Mouse (Mus musculus): ENCODE results near the gene Slc29a1. TPM values are rescaled to one million over a fixed set of nuclear protein-coding genes. Genes with fewer than 3 reads are reported as not detected.

The Slc29a1 gene
- total and polyA plus RNA-seq, 3 experiments = 58.4 to 88.0 (median 72.1) TPM

GRCm38 (mm10) chr17:45559732-45560525 lies 39.5 kb downstream of the Slc29a1 start:
- H3K4me1 ChIP-seq (ENCODE audit: control insufficient read depth in 1 of 2, insufficient read depth in 2 of 2) = peaks cover 24 to 34% of the 10 kb centered on the region in 2 experiments
- H3K36me3 ChIP-seq (replicated peaks in 1 of 2; ENCODE audit: control insufficient read depth in 1 of 2, insufficient read depth in 1 of 2, low read length in 1 of 2) = peaks cover 38 to 63% of the 10 kb centered on the region in 2 experiments
- H3K4me2 ChIP-seq (ENCODE audit: insufficient read depth, low read depth, poor library complexity, severe bottlenecking) = peak overlapping the region; percentile 80
- peak overlapping the region; percentile 99; the same call in 1 of the 2 replicates for H3K9ac ChIP-seq (ENCODE audit: insufficient read depth, low read depth)
- H3K27me3 ChIP-seq (replicated peaks) = no peaks in the 10 kb centered on the region
- H3K4me3 ChIP-seq (replicated peaks in 1 of 3; ENCODE audit: low read depth in 2 of 3, low read length in 2 of 3, poor library complexity in 1 of 3) = peak overlapping the region; percentile 41 to 100 (median 90)
- peaks cover 43% of the 10 kb centered on the region for H3K79me2 ChIP-seq (replicated peaks; ENCODE audit: control insufficient read depth, extremely low read depth, insufficient read depth, poor library complexity, severe bottlenecking)
- peak overlapping the region; percentile 90 for H3K27ac ChIP-seq (ENCODE audit: insufficient read depth, low read depth)
- in situ Hi-C loops (cut with MboI; ENCODE audit: low pct_ligation_motif_present, low pct_unique_long_range_greater_than_20kb, low sequenced_read_pairs) (loop anchor here (5.0 kb wide), 1 partner anchor 83 kb away; the partner anchor contains the start of gene Spats1), dilution Hi-C loops (cut with MboI; ENCODE audit: extremely low pct_ligation_motif_present, extremely low pct_unique_long_range_greater_than_20kb, low sequenced_read_pairs) (no loop called here)
- peak; percentile 73 for DNase-seq (ENCODE audit: extremely low read depth)
- H3K9me3 ChIP-seq (replicated peaks; ENCODE audit: low read length) = no peaks in the 10 kb centered on the region
- TF ChIP-seq IRF4 (IDR thresholded peaks at IDR 0.05; ENCODE audit: low read depth, low read length) = peak; percentile 81
- peak; percentile 82 for TF ChIP-seq SIN3A (IDR thresholded peaks at IDR 0.05; ENCODE audit: low read length)
- 0 out of 2 replicates have a peak, but pooled peaks have one; percentile 38 for TF ChIP-seq MYC (IDR thresholded peaks at IDR 0.05; ENCODE audit: low read depth, low read length)
- TF ChIP-seq ZC3H11A (IDR thresholded peaks at IDR 0.05; ENCODE audit: low read depth, low read length) = no peak
- peak; percentile 80 for TF ChIP-seq EP300 (IDR thresholded peaks at IDR 0.05; ENCODE audit: low read length)
- no peak; the same call in 1 of the 2 replicates for TF ChIP-seq ZMIZ1 (IDR thresholded peaks at IDR 0.05; ENCODE audit: low read depth, low read length)
- no peak for TF ChIP-seq CTCF (conservative IDR thresholded peaks at IDR 0.05 in 1 of 2, IDR thresholded peaks at IDR 0.05 in 1 of 2; ENCODE audit: low read depth in 2 of 2, low read length in 2 of 2)
- no peak for TF ChIP-seq HCFC1 (IDR thresholded peaks at IDR 0.05; ENCODE audit: low read depth, low read length)
- no peak for TF ChIP-seq USF1 (IDR thresholded peaks at IDR 0.05; ENCODE audit: low read depth, low read length)
- TF ChIP-seq JUN (IDR thresholded peaks at IDR 0.05; ENCODE audit: insufficient read depth, low read depth, low read length) = 0 out of 2 replicates have a peak, but pooled peaks have one; percentile 15
- no peak; the same call in 1 of the 2 replicates for TF ChIP-seq SMC3 (IDR thresholded peaks at IDR 0.05; ENCODE audit: low read depth, low read length)
- TF ChIP-seq ELF1 (IDR thresholded peaks at IDR 0.05; ENCODE audit: low read depth, low read length) = 0 out of 2 replicates have a peak, but pooled peaks have one; percentile 0
- peak; percentile 64; the same call in 1 of the 2 replicates for TF ChIP-seq TBP (conservative IDR thresholded peaks at IDR 0.05; ENCODE audit: low read depth, low read length)
- TF ChIP-seq MAFK (IDR thresholded peaks at IDR 0.05; ENCODE audit: insufficient replicate concordance, low read length) = 0 out of 2 replicates have a peak, but pooled peaks have one; percentile 7
- TF ChIP-seq KAT2A (IDR thresholded peaks at IDR 0.05; ENCODE audit: insufficient replicate concordance, low read length) = no peak
- TF ChIP-seq E2F4 (IDR thresholded peaks at IDR 0.05; ENCODE audit: insufficient replicate concordance, low read depth, low read length) = no peak
- no peak; the same call in 1 of the 2 replicates for TF ChIP-seq CHD2 (IDR thresholded peaks at IDR 0.05; ENCODE audit: low read length)
- TF ChIP-seq CHD1 (IDR thresholded peaks at IDR 0.05; ENCODE audit: low read depth, low read length) = no peak
- no peak for TF ChIP-seq ZNF384 (IDR thresholded peaks at IDR 0.05; ENCODE audit: low read depth, low read length)
- no peak for TF ChIP-seq MEF2A (IDR thresholded peaks at IDR 0.05; ENCODE audit: borderline replicate concordance, low read depth, low read length)
- TF ChIP-seq POLR2A (IDR thresholded peaks at IDR 0.05; ENCODE audit: low read depth, low read length) = peak; percentile 55
- TF ChIP-seq POLR2AphosphoS2 (IDR thresholded peaks at IDR 0.05; ENCODE audit: low read depth, low read length) = no peak
- no peak for TF ChIP-seq USF2 (conservative IDR thresholded peaks at IDR 0.05; ENCODE audit: low read depth, low read length)
- TF ChIP-seq MAZ (IDR thresholded peaks at IDR 0.05; ENCODE audit: low read depth, low read length) = 0 out of 2 replicates have a peak, but pooled peaks have one; percentile 7
- peak; percentile 43; the same call in 1 of the 2 replicates for TF ChIP-seq MAX (IDR thresholded peaks at IDR 0.05; ENCODE audit: low read length)
- TF ChIP-seq BHLHE40 (IDR thresholded peaks at IDR 0.05; ENCODE audit: low read depth, low read length) = peak; percentile 86
- peak; percentile 78 for TF ChIP-seq NRF1 (IDR thresholded peaks at IDR 0.05; ENCODE audit: low read depth, low read length)
- TF ChIP-seq NELFE (IDR thresholded peaks at IDR 0.05; ENCODE audit: low read depth, low read length) = 0 out of 2 replicates have a peak, but pooled peaks have one; percentile 6
- no peak for TF ChIP-seq GABPA (IDR thresholded peaks at IDR 0.05; ENCODE audit: insufficient replicate concordance, low read depth, low read length)
- TF ChIP-seq ETS1 (conservative IDR thresholded peaks at IDR 0.05; ENCODE audit: low read depth, low read length) = peak; percentile 83
- TF ChIP-seq ZKSCAN1 (IDR thresholded peaks at IDR 0.05; ENCODE audit: borderline replicate concordance, low read depth, low read length) = no peak
- no peak for TF ChIP-seq JUND (conservative IDR thresholded peaks at IDR 0.05; ENCODE audit: low read depth, low read length)
- no peak for TF ChIP-seq PAX5 (IDR thresholded peaks at IDR 0.05; ENCODE audit: low read length)
- TF ChIP-seq TCF12 (IDR thresholded peaks at IDR 0.05; ENCODE audit: low read depth, low read length) = peak; percentile 77
- TF ChIP-seq RAD21 (IDR thresholded peaks at IDR 0.05; ENCODE audit: low read depth, low read length) = no peak
- peak; percentile 18; the same call in 1 of the 2 replicates for TF ChIP-seq MXI1 (IDR thresholded peaks at IDR 0.05; ENCODE audit: low read depth, low read length)
- no peak for TF ChIP-seq RCOR1 (conservative IDR thresholded peaks at IDR 0.05; ENCODE audit: low read depth, low read length)

Data from CH12.LX (cell line).